Mouse (Mus musculus) forebrain, postnatal 0 days (tissue): Measurements from ENCODE around the gene Zbed3. TPM values are rescaled to one million over a fixed set of nuclear protein-coding genes. Genes with fewer than 3 reads are reported as not detected.

Source experiments
- ATAC-seq: fragments of 200-750 bp; cut with Nextera tagmentation; 2 replicates; pipeline ENCODE4 v1.8.0; 2017; ENCODE audit warnings: mild to moderate bottlenecking, moderate library complexity
- DNase-seq: peaks from one replicate; pipeline ENCODE4 v3.0.0-alpha.2; 2015
- H3K27ac ChIP-seq: fragments of 300-500 bp; sonication (generic); 2 replicates; pipeline ENCODE4 v1.5.1; 2014; ENCODE audit warnings: low read depth, mild to moderate bottlenecking, antibody characterized with exemption, low read length, moderate library complexity, mixed read lengths
- H3K27me3 ChIP-seq: fragments of 300-500 bp; sonication (generic); 2 replicates; pipeline ENCODE4 v1.6.1; 2014; ENCODE audit warnings: mild to moderate bottlenecking, low read length, mixed read lengths; ENCODE audit not compliant: insufficient read depth
- H3K36me3 ChIP-seq: fragments of 300-500 bp; sonication (generic); 2 replicates; pipeline ENCODE4 v1.6.1; 2014; ENCODE audit warnings: mild to moderate bottlenecking, moderate library complexity; ENCODE audit not compliant: insufficient read depth
- H3K4me1 ChIP-seq: fragments of 300-500 bp; sonication (generic); 2 replicates; pipeline ENCODE4 v1.6.1; 2014; ENCODE audit warnings: antibody characterized with exemption; ENCODE audit not compliant: insufficient read depth
- H3K4me2 ChIP-seq: fragments of 300-500 bp; sonication (generic); 2 replicates; pipeline ENCODE4 v1.6.1; 2014; ENCODE audit warnings: low read depth, mild to moderate bottlenecking, moderate library complexity
- H3K4me3 ChIP-seq: fragments of 300-500 bp; sonication (generic); 2 replicates; pipeline ENCODE4 v1.5.1; 2014; ENCODE audit warnings: low read depth, low read length, mixed read lengths
- H3K9ac ChIP-seq: fragments of 300-500 bp; sonication (generic); 2 replicates; pipeline ENCODE4 v1.6.1; 2014; ENCODE audit warnings: mild to moderate bottlenecking
- H3K9me3 ChIP-seq: fragments of 300-500 bp; sonication (generic); 2 replicates; pipeline ENCODE4 v1.6.1; 2016; ENCODE audit warnings: low read length
- CTCF ChIP-seq: sonication (generic); IDR thresholded peaks from 2 replicates; pipeline ENCODE4 v1.5.1; 2016; ENCODE audit warnings: antibody characterized with exemption, control low read depth, low read depth
- WGBS: fragments of 180-500 bp; shearing (Covaris S2); extraction: QIAGEN DNeasy Blood & Tissue Kit; methylation state at CpG from one replicate; pipeline ENCODE4 v1.1.7; 2014; 5-methylcytosine and 5-hydroxymethylcytosine counted together
- polyA plus RNA-seq: library from polyadenylated mRNA; unstranded; fragments of >200 nt; fragmentation: Nextera tagmentation; extraction: Ambion mirVana; gene quantifications from 2 replicates; pipeline ENCODE4 v1.2.1, GENCODE M21; 2015
- total RNA-seq: library from RNA; depleted of rRNA; stranded (reverse); fragments of >200 nt; gene quantifications from 2 replicates; pipeline ENCODE4 v1.2.3, GENCODE M21; 2014

Gene Zbed3
- total and polyA plus RNA-seq, 2 experiments from 2014 or later = 15.8 to 31.4 TPM

- H3K4me2 ChIP-seq = peak overlapping the region; percentile 63
- H3K27ac ChIP-seq = peak overlapping the region; percentile 94
- no peaks in the 10 kb centered on the region for H3K27me3 ChIP-seq
- DNase-seq (no peak), ATAC-seq (peak; percentile 75)
- no peaks in the 10 kb centered on the region for H3K36me3 ChIP-seq
- H3K4me3 ChIP-seq = peak overlapping the region; percentile 75
- no peaks in the 10 kb centered on the region for H3K9me3 ChIP-seq
- H3K9ac ChIP-seq = peak overlapping the region; percentile 96
- peaks cover 10% of the 10 kb centered on the region for H3K4me1 ChIP-seq
- 2% methylated on average over 63 of the region's 63 CpGs for WGBS
- TF ChIP-seq CTCF = no peak
Observed at GRCm38 (mm10) chr13:95325080-95325906, 1.9 kb downstream of the Zbed3 start.

GRCm38 (mm10) chr13:95325907-95326550 is 2.6 kb downstream of the Zbed3 start:
- H3K27ac ChIP-seq = peak overlapping the region; percentile 94
- no peak for TF ChIP-seq CTCF
- DNase-seq = peak; percentile 63

DNA sequence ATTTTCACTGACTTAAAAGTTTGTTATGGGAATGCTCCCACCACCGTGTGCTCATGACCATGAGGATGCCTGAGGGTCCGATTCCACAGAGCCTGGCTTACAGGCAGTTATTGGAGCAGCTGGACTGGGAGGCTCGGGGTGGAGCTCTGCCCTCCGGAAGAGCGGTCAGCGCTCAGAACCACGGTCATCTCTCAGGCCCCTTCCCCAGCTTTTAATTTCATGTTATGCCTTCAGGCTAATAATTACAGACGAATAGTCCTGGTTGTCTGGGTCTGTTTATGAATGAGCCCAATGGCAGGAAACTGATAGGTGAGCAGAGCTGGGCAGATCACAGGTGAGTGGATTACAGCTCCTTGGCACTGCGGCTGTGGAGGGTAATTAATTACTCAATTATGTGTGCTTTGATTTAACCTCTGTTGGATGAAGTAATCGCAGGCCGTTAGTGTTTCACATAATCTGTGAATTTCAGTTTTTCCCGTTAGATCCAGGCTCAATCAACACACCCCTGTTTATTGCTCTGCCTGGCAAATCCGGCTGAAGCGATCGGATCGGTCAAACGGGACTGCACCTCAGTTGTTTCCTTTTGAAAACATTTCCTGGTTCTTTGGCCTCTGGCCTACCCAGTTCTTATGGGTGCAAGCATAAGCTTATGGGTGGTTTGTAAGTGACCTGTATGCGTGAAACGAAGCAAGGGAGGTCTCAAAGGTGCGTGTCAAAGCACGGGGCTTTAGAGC is 3.4 kb downstream of the Zbed3 start:
- Histone ChIP-seq H3K36me3 (no peaks in the 10 kb centered on the region), H3K27me3 (no peaks in the 10 kb centered on the region), H3K27ac (peak overlapping the region; percentile 55), H3K4me2 (peak overlapping the region; percentile 63), H3K4me1 (peaks cover 10% of the 10 kb centered on the region), H3K9me3 (no peaks in the 10 kb centered on the region), H3K9ac (peak overlapping the region; percentile 96), H3K4me3 (peak overlapping the region; percentile 75)
- no peak for TF ChIP-seq CTCF
- no peak for DNase-seq
- no peak for ATAC-seq
- 5% methylated on average over 21 of the region's 21 CpGs for WGBS

More at GRCm38 (mm10) chr13:95325907-95326550, 2.6 kb downstream of the Zbed3 start:
- Histone ChIP-seq H3K36me3 (no peaks in the 10 kb centered on the region), H3K4me2 (peak overlapping the region; percentile 63), H3K4me3 (peak overlapping the region; percentile 75), H3K9ac (peak overlapping the region; percentile 96), H3K9me3 (no peaks in the 10 kb centered on the region), H3K4me1 (peaks cover 10% of the 10 kb centered on the region), H3K27me3 (no peaks in the 10 kb centered on the region)
- WGBS = 3% methylated on average over 5 of the region's 5 CpGs
- no peak for ATAC-seq

GRCm38 (mm10) chr13:95327345-95327741 is 3.9 kb downstream of the Zbed3 start:
- Histone ChIP-seq H3K27me3 (no peaks in the 10 kb centered on the region), H3K27ac (peak overlapping the region; percentile 55), H3K4me3 (peak overlapping the region; percentile 75), H3K36me3 (no peaks in the 10 kb centered on the region), H3K9ac (peak overlapping the region; percentile 96), H3K9me3 (no peaks in the 10 kb centered on the region), H3K4me1 (peaks cover 10% of the 10 kb centered on the region), H3K4me2 (peak overlapping the region; percentile 63)
- TF ChIP-seq CTCF = no peak
- WGBS = 4% methylated on average over 5 of the region's 5 CpGs
- ATAC-seq = no peak
- DNase-seq = peak; percentile 63

DNA sequence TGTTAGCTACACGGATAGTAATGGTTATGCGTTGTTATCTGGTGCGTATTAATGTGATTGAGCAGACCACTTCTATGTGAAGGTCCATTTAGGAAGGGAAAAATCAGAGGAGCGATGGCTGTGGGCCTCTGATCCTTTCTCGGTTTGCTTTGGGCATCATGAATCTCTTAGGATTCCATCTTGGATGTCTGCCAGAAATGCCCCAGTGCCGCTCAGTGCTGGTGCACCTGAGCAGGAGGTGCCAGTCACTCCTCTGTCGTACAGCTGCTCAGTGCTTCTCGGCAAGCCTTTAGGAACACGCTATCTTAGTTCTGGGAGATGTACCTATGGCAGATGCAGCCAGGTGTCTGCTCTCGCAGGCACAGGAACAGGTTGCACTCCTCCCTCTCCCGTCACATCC is 5.4 kb downstream of the Zbed3 start:
- WGBS = 63% methylated on average over 11 of the region's 11 CpGs
- no peak for ATAC-seq

DNA sequence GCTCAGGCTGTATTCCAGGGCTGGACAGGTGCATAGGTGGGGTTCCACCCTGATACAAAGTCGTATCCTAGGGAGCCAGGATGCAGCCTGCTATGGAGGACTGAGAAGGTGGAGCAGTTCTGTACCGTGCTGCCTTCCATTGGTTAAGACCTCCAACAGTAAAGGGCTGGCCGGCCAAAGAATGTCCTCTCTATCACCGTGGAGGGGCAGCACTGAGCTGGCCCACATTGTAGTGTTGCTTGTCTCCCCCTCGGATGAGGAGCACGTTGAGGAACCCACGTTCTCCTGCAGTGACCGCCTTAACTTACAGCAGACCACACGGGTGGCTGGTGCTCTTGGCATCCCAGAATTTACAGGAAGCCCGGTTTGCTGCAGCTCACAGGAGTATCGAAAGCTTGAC is 7.1 kb downstream of the Zbed3 start:
- no peak for TF ChIP-seq CTCF
- no peaks in the 10 kb centered on the region for H3K27me3 ChIP-seq
- 61% methylated on average over 11 of the region's 11 CpGs for WGBS
- peaks cover 5% of the 10 kb centered on the region; the same call in 1 of the 2 replicates for H3K36me3 ChIP-seq
- DNase-seq (no peak), ATAC-seq (no peak)
- H3K4me1 ChIP-seq = peaks cover 10% of the 10 kb centered on the region
- no peak overlapping the region for H3K9ac ChIP-seq
- H3K9me3 ChIP-seq = 0 out of 2 replicates have a peak, but pooled peaks cover 5% of the 10 kb centered on the region
- no peak overlapping the region for H3K4me2 ChIP-seq
- no peak overlapping the region for H3K27ac ChIP-seq
- H3K4me3 ChIP-seq = no peak overlapping the region

More for the DNA sequence above, 5.4 kb downstream of the Zbed3 start:
- Histone ChIP-seq H3K9me3 (no peaks in the 10 kb centered on the region), H3K4me2 (no peak overlapping the region; the same call in 1 of the 2 replicates), H3K27me3 (no peaks in the 10 kb centered on the region), H3K27ac (no peak overlapping the region), H3K4me3 (no peak overlapping the region), H3K36me3 (no peaks in the 10 kb centered on the region), H3K9ac (no peak overlapping the region), H3K4me1 (peaks cover 10% of the 10 kb centered on the region)
- DNase-seq = no peak
- no peak for TF ChIP-seq CTCF
